Mouse (Mus musculus) layer of hippocampus, adult 8-10 months (tissue): ENCODE measurements around the gene Rbfox1. TPM values are rescaled to one million over a fixed set of nuclear protein-coding genes. Genes with fewer than 3 reads are reported as not detected.

Experiments used
- DNase-seq, 2 experiments: peaks; one replicate each; pipeline ENCODE4 v3.0.0; 2022; ENCODE audit warnings: low spot score in 2 of 2
- total RNA-seq, 4 experiments: library from RNA; stranded (reverse); gene quantifications; 2 replicates each; pipeline ENCODE4 v1.2.4; 2022

Gene Rbfox1
- total RNA-seq, 4 experiments from 2014 or later: 328 to 354 (median 345) TPM

DNA sequence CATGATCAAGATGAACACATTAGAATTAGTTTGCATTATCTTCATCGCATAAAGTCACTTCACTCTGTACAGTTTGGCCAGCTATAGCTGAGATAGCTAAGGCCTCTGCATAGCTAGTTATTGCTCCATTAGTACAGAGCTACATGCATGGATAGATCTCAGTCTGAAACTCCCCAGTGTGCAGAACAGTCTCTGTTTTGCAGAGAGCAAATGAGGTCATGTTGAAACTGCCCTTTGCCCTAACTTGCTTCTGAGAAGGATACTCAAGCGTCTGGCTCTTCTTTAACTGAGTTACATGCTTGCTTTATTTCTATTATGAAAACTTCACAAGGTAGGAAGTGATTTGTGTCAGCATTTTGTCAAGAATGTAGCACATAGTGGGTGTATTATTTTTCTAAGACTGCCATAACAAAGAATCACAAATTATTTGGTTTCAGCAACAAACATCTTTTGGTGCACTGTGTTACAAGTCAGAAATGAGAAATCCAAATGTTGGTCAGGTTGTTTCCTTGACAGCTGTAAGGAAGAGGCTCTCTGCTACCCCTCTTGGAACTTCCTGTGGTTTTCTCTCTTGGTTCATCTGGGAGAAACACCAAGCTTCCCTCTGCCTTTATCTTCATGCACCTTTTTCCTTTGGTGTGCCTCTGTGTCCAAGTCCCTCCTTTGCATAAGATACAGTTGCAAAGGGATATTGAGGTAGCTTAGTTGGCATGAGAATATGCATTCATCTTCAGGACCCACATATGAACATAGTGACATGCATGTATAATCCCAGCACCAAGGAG is 1321.2 kb downstream of the Rbfox1 start:
- no peak for DNase-seq

DNA sequence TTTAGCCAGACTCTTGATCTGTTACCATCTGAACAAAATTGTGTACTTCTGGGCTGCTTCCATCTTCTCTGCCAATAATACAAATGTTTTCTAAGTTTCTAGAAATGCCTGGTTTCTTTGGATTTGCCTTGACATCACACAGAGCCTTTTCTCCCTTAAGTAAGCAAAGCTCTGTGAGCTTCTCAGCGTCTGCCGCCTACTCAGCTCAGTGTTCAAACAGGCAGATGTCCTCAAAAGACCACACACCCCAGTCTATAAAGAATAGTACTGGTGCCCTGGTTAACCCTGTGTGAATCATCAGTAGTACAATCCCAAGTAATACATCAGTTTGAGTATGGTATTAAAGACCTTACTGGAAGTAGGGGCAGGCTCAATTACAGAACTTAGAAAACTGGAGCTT is 1322.4 kb downstream of the Rbfox1 start:
- no peak for DNase-seq

DNA sequence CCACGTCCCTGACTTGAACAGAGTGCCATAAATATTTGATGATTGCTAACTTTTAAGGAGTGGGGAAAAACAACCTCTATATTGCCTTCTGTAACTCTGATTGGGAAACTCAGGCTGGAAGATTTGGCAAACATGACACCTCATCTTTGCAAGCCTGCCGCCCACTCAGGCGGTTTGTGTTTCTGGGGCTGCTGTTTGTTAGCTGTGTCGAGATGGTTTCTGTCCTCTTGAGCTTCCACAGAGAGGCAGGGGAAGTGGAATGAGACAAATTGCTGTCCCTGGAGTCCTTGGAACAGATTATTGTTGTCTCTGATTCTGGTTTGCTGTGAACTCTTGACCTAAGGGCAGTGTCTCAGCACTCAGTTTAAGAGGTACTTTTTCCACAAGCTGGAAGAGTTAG is 1327.6 kb downstream of the Rbfox1 start:
- DNase-seq: no peak

DNA sequence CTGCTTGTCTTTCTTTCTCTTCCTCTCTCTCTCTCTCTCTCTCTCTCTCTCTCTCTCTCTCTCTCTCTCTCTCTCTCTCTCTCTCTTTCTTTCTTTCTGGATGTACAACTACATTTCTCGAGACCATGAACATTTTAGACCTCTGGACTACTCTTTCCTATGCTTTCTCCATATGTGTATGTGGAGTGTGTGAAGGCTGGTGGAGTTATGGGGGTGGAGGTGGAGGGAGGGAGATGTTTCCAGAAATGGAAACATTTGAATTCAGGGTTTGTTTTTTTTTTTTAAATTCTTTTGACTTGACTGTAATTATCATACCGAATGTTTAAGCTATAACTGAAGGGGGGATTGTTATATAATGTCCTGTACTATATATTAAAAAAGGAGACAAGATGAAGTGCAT is 1338.1 kb downstream of the Rbfox1 start:
- no peak for DNase-seq

DNA sequence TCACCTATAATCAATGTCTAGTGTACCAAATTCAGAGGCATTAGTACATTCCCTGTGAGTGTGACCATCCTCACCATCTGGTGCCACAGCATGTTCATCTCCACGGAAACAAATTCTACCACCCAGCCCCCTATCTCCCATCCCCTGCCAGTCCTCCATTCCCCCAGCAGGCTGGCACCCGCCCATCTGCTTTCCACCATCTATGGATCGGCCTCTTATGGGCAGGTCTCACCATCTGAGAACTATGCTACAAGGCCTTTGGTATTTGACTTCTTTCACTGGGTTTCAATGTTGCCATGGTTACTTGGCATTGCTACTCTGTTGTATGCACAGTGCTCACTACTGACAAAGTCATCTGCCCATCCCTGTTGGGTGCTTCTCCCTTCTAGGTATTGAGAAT is 1340.8 kb downstream of the Rbfox1 start:
- peak; percentile 64 to 67 for DNase-seq

DNA sequence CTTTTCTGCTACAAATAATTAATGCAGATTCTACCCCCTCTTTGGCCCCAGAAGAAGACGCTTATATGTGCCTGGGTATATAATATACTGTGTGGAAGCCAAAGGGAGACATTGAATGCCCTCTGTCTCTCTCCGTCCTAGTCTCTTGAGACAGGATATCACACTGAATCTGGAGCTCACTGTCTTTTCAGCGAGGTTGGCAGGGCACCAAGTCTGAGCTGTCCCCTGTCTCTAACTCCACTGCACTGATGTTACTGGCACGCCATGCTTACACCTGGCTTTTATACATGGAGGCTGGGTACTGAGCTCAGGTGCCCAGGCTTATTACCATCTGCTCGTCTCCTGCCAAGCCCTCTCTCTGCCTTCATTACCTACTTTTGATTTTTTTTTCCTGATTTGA is 1343.1 kb downstream of the Rbfox1 start:
- no peak for DNase-seq

DNA sequence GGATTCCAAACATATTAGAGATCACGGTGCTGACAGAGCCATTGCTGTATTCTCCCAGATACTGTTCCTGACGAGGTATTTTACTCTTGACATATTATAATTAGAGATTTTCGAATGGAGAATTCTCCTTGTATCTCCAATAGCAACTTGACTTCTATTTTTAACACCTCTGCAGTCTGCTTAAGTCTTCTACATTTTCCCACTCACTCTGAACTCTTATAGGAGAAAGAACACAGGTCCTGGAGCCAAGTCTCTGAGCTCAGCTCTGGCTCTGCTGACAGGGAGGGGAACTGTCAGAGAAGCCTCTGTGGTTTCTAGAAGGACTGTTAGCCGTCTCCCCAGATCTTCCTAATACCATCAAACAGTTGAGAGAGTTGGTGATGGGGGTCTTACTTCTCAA is 1344.1 kb downstream of the Rbfox1 start:
- DNase-seq: no peak

DNA sequence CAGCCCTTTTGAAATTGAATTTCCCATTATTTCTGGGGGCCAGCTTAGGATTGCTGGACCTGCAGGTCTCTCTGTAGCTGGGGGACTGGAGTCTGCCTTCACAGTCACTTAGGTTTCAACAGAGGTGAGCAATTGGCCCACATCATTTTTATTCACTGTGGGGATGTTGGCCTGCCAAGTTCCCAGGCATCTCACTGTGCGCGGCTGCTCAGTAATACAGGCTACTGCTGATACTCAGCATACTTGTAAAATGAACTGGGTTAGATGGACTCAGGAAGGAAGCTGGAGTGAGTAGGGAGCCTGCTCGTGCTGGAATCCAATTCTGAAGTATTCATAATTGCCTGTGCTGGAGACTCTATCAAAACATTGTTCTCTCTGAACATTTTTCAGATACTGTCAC is 1356.5 kb downstream of the Rbfox1 start:
- DNase-seq: no peak

DNA sequence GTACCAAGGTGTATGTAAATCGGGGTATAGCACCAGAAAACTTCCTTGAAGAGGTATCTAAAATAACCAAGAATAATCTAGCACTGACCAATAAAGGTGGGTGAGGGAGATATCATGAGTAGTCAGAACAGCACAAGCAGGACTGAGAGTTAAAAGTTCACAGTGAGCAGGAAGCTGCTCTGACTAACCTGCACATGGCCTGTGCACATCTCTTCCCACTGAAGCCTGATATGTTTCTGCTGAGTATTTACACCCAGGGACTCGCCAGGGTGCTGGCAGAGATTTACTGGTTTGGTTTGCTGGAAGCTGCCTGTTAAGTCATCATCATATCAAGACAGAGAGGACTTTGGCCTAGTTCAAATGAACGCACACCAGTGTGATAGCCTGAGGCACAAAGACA is 1357.3 kb downstream of the Rbfox1 start:
- DNase-seq: no peak

DNA sequence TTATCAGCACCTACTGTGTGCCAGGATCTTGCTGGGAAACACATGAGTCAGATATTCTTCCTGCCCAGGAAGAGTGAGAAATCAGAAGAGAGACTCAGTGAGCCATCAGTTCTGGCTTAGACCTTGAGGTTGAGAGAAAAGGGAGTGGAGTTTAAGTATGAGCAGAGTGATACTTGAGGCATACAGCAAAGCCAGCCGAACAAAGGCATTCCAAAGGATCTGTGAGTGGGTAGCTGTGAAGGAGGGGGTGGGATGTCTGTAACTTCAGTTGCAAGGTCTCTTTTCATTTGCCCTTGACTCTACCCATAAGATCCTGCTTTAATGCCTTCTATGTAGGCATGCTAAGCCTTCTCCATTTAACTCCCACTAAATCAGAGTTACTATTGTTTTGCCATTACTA is 1359.2 kb downstream of the Rbfox1 start:
- no peak for DNase-seq

DNA sequence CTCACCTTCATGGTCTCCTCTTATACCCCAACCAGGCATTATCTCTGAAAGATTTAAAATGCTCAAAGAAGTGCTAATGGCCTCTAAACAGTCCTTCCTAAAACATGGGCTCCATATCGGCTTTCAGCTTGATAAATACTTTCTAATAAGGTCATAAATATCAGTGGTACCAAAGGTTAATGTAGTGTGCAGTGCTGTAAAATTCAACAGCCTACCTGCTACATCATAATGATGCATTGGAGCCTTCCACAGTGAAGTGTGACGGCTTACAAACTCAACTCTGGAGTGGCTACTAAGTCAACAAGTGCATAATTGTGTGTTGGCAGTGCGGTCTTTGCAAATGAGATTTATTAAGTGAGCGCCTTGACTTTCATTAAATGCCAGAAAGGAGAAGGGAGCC is 1366.5 kb downstream of the Rbfox1 start:
- DNase-seq: no peak

DNA sequence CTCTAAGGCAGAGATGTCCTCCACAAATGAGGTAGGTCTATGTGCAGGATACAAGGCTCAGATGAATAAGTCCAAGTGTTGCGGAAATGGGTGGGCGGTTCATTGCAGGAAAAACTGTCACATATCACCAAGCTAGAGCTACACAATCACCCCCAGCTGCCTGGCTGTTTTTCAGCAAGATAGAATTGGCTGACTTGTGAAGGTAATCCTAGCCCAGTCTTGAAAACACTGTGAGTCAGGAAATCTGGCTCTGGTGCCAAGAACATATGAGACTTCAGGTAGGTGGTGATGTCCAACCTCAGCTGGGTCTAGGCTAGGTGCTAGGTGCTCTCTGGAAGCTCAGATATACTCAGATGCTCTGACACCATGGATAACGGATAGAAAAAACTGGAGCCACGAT is 1372.2 kb downstream of the Rbfox1 start:
- peak in 1 of 2 experiments; percentile 35 for DNase-seq

DNA sequence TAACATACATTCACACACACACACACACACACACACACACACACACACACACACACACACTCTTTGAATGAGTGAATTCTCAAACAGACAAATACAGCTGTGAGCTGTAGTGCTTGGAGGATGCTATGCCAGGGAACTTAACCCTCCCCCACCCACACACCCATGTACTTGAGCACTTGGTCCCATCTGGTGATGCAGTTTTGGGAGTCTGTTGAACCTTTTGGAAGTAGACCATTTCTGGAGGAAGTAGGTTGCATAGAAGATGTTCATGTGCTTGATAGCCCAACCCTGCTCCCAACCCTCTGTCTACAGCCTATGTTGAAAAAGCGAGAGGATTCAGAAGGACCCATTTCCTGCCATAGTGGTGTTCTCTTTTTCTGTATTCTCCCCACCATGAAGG is 1378.1 kb downstream of the Rbfox1 start:
- DNase-seq: no peak

DNA sequence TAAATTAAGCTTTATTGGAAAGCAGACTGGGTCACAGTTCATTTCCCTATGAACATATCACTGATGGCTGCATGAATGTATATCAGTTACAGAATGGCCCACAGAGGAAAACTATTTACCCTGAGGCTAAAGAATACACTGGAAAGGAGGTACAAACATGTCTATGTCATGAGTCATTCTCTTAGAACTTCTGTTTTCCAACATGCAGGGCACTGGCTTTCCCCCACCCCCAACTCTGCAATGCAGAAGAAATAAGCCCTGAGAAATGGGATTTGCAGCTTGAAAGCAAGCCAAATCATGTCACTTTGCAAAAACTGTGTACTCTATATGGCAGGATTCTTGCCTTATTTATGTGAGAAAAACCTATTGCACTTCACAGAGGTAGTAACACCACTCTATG is 1380.6 kb downstream of the Rbfox1 start:
- no peak for DNase-seq

DNA sequence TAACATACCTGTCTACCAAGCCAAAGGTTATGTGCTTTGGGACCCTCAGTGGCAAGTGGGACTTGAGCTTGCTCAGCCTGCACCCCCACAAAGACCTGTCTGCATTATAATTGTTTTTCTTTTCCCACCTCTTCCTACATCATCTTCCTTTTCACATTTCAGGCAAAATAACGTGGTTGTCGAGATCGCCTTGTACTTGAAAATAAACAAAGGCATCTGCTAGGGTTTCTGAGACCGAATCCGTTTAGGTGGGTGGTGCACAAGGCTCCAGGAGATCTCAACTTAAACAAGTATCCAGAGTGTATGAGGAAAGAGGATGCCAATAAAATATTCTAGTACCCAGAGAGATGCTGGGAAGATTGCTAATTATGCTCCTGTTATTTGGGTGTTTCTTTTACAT is 1390.3 kb downstream of the Rbfox1 start:
- no peak for DNase-seq

DNA sequence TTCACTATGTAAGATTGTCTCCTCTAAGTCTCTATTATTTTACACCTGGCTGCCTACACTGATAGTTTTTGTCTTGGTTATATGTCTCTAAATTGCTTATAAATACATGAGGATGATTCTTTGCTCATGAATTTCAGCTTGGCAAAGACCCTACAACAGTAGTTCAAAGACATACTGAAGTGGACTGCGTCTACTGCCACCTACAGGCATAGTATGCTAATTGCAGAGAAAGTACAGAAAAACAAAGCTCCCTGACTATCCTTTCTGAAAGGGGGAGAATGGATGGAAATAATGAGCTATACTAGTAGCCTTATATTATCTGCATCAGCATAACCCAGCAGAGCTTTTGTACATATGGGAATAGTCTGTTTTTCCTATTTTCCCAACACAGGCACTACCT is 1390.7 kb downstream of the Rbfox1 start:
- DNase-seq: no peak

DNA sequence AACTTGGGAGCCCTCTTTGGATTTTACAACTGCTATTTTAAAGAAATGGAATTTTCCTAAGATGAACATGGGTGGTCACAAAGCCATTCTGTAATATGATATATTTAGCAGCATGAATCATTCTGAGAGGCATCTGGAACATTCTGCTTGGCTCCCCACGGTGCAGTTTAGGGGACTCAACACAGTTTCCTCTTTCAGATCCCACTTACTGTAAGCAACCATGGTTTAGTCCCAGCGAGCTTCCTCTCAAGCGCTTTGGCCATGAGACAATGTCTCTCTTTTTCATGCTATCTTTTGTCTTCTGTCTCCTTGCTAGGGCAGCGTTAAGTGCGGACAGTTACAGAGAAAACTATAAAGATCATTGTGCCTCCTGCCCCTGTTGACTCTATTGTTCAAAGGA is 1394.4 kb downstream of the Rbfox1 start:
- no peak for DNase-seq

DNA sequence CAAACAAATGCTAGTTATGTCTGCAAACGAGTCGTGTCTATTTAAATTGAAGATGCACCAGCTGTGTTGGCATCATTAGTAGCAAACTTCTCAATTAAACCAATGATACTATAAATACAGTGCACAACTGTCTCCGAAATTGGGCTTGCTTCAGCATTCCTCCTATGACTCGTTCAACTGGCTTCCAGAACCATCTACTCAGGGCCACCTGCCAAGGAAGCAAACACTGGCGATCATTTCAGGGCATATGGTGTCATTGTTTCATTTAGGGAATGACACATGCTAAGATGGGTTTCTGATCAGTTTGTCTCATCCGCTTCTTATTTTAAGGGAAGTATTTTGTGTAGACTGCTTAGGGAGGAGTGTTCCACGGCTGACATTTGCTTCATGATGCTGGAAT is 1397.1 kb downstream of the Rbfox1 start:
- peak; percentile 60 to 74 for DNase-seq

DNA sequence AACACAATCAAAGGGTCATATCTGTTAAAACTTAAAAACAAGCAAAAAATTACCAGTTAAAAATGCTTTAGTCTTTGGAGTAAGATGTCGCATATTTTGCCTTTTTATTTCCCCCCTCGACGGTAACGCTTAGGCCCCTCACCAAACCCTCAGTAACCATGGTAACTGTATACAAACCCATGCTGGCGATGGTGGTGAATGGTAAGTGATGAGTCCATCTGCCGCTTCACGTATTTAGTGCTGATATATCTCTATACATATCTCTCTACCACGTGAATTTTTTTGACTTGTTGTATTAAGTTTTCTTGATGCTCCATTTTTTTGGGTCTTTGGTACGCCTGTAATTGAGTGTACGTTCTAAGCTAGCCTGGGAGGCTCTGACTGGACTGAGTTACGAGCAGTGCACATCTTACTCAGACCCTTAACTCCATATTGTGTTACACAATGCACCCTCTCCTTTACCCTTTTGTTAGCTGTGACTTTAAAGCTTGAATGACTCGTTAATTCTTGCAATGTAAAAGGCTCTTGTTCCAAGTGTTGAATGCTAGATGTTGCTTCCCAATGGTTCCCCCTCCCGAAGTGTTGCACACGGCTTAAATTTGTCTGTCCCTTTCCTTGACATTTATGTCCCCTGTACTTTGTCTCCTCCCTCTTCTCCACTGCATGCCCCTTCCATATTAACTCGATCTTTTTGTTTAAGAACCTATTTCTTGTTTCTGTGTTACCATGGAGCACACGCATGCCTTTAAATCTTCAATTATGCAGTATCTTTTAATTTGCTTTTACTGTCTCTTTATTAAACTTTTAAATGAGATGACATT is 1408.0 kb downstream of the Rbfox1 start:
- DNase-seq: no peak

DNA sequence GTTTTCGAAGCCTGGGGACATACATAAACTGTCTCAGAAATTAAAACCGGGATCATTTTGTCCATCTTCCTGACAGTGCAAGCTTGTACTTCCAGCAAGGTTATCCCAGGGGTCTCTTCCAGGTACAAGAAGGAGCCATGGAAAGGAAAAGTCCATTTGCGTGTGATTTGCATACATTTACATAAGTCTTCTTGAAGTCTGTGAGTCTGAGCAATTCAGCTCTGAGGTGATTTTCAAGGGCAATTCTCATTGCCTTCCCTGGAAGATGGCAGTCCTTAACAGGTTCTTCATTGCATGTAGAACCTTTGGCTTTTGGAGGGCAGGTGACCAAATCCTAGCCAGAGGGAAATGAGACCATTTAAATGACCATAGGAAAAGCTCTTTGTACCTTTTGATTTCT is 1417.3 kb downstream of the Rbfox1 start:
- no peak for DNase-seq

DNA sequence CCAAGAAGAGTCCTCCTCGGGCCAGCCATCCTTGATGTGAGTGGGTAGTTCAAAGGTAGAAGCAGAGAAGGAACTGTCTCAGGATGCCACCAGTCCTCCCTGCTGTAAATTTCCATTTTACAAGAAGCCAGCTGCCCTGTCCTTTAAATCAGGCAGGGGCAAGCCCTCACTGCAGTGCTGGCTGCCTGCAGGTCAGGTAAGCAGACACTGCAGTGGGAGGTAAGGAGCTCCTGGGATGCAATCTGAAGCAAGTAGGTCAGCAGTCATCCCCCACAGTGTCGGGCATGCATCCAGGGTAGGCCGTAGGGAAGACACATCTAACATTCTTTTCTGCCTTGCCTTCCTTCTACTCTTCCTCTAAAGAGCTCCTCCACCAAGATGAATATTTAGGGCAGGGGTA is 1444.0 kb downstream of the Rbfox1 start:
- no peak for DNase-seq

DNA sequence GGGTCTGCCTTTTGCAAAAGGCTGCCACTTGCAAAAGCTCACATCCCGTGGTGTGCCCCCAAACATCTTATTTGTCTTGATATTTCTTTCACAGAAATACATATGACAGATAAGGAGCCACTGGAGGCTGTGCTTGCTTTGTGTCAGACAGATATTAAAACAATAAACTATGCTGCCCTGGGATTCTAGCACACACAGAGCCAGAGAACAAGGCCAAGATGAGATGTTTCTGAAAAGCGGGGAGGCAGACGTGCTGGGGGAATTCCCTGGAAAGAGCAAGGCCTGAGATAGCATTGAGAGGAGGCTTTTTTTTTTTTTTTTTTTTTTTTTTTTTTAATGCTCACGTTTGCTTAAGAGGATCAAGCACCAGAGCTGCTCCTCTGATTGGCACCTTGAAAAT is 1456.0 kb downstream of the Rbfox1 start:
- DNase-seq: no peak

DNA sequence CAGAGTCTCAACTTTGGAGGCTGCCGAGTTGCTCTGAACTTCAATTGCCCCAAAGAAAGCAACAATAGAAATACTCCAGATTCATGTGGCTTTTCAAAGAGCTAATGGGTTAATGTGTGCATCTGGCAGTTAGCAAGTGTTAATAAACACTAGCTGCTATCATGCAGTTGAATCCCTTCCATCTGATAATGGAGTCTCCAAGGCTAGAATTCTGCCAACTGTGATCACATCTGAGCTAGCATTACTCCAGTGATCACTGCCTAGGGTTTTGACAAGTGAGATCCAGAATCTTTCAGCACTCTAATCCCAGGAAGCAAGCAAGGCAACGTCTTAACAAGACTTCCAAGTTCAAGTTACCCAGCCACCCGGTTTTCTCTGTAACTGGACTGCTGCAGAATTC is 1460.1 kb downstream of the Rbfox1 start:
- DNase-seq: no peak
